Mouse (Mus musculus) brain, embryonic 14.5 days (tissue): Measurements from ENCODE around the gene Slc35b2. TPM values are rescaled to one million over a fixed set of nuclear protein-coding genes. Genes with fewer than 3 reads are reported as not detected.

Experiments used
- DNase-seq: peaks from one replicate; pipeline ENCODE4 v3.0.0-alpha.2; 2011; ENCODE audit warnings: low read depth
- CTCF ChIP-seq: fragments of 200-500 bp; IDR thresholded peaks from 2 replicates; pipeline ENCODE4 v1.5.1; 2012; ENCODE audit warnings: inconsistent platforms, mild to moderate bottlenecking, moderate library complexity, borderline replicate concordance; ENCODE audit not compliant: insufficient read depth, insufficient read length; ENCODE audit errors: extremely low read depth
- POLR2A ChIP-seq: fragments of 200-500 bp; IDR thresholded peaks from 2 replicates; pipeline ENCODE4 v1.6.1; 2012; ENCODE audit warnings: mild to moderate bottlenecking, inconsistent platforms, borderline replicate concordance; ENCODE audit not compliant: poor library complexity, insufficient read depth, insufficient read length, severe bottlenecking; ENCODE audit errors: extremely low read depth
- polyA plus RNA-seq: library from polyadenylated mRNA; depleted of rRNA; stranded (reverse); fragments of >200 nt; gene quantifications from 2 replicates; pipeline ENCODE4 v1.2.3, GENCODE M21; 2012

The Slc35b2 gene
- polyA plus RNA-seq, 1 experiment, result 79.5 TPM

- peak; percentile 84 for DNase-seq
- TF ChIP-seq POLR2A (no peak), CTCF (0 out of 2 replicates have a peak, but pooled peaks have one; percentile 5)
These were observed 33.3 kb upstream of the Slc35b2 start for GRCm38 (mm10) chr17:45530346-45530782.

GRCm38 (mm10) chr17:45532896-45533295 lies 30.8 kb upstream of the Slc35b2 start:
- DNase-seq, result no peak
- TF ChIP-seq CTCF (no peak), POLR2A (no peak)

GRCm38 (mm10) chr17:45536264-45536663 lies 27.4 kb upstream of the Slc35b2 start:
- no peak for DNase-seq
- TF ChIP-seq CTCF (no peak), POLR2A (no peak)

- DNase-seq, result no peak
- TF ChIP-seq CTCF, result no peak
- no peak for TF ChIP-seq POLR2A
These were observed 25.3 kb upstream of the Slc35b2 start for GRCm38 (mm10) chr17:45538394-45538793.

- DNase-seq, result no peak
These were observed 24.0 kb upstream of the Slc35b2 start for GRCm38 (mm10) chr17:45539664-45540063.

GRCm38 (mm10) chr17:45542129-45542528 lies 21.5 kb upstream of the Slc35b2 start:
- no peak for DNase-seq
- TF ChIP-seq CTCF (no peak), POLR2A (no peak)

More at GRCm38 (mm10) chr17:45539664-45540063, 24.0 kb upstream of the Slc35b2 start:
- no peak for TF ChIP-seq CTCF
- no peak for TF ChIP-seq POLR2A

- DNase-seq, result no peak
- TF ChIP-seq CTCF (no peak), POLR2A (no peak)
These were observed 21.0 kb upstream of the Slc35b2 start for GRCm38 (mm10) chr17:45542705-45543104.

- no peak for DNase-seq
- no peak for TF ChIP-seq CTCF
- no peak for TF ChIP-seq POLR2A
These were observed 20.6 kb upstream of the Slc35b2 start for GRCm38 (mm10) chr17:45543115-45543514.

GRCm38 (mm10) chr17:45544001-45544872 lies 19.4 kb upstream of the Slc35b2 start:
- no peak for TF ChIP-seq POLR2A
- no peak for TF ChIP-seq CTCF
- peak; percentile 73 for DNase-seq

- TF ChIP-seq CTCF (no peak), POLR2A (no peak)
- DNase-seq, result no peak
These were observed 18.8 kb upstream of the Slc35b2 start for GRCm38 (mm10) chr17:45544873-45545277.

GRCm38 (mm10) chr17:45545278-45545961 lies 18.3 kb upstream of the Slc35b2 start:
- DNase-seq, result no peak
- no peak for TF ChIP-seq POLR2A
- TF ChIP-seq CTCF, result no peak

GRCm38 (mm10) chr17:45546941-45547340 lies 16.7 kb upstream of the Slc35b2 start:
- no peak for DNase-seq
- no peak for TF ChIP-seq POLR2A
- TF ChIP-seq CTCF, result no peak

GRCm38 (mm10) chr17:45547461-45548190 lies 16.0 kb upstream of the Slc35b2 start:
- TF ChIP-seq POLR2A, result no peak
- TF ChIP-seq CTCF, result no peak
- no peak for DNase-seq
